11 mouse cellular contexts compared by ENCODE assay signal in genomic region chr8:71724389-71724788, GRCm38 (mm10). TPM values are rescaled to one million over a fixed set of nuclear protein-coding genes. Genes with fewer than 3 reads are reported as not detected.
DNase-seq lines count a peak whose midpoint lies in the region; ATAC-seq and TF ChIP-seq lines count a peak whose summit lies in the region.
"Had no signal": no experiment of that assay in that cellular context is flagged by ENCODE, and none has a peak within 500 bp of the region (broad histone marks: within the 10 kb centered on the region; RNA-seq: fewer than 3 reads in every experiment).

No protein-coding gene starts in this region.

- no peaks in the 10 kb centered on the region for H3K36me3 ChIP-seq in limb, embryonic 12.5 days
- H3K36me3 ChIP-seq in limb, embryonic 10.5 days = no peaks in the 10 kb centered on the region
- H3K36me3 ChIP-seq in forebrain, embryonic 10.5 days (replicated peaks) = no peaks in the 10 kb centered on the region
- H3K36me3 ChIP-seq in hindbrain, embryonic 16.5 days (ENCODE audit: control insufficient read depth, insufficient read depth, low read length) = no peaks in the 10 kb centered on the region
- H3K36me3 ChIP-seq in midbrain, embryonic 16.5 days (ENCODE audit: control insufficient read depth, insufficient read depth, low read length) = no peaks in the 10 kb centered on the region
- no peaks in the 10 kb centered on the region for H3K36me3 ChIP-seq in lung, postnatal 0 days (ENCODE audit: insufficient read depth, low read length)

- DNase-seq in limb, embryonic 10.5 days (ENCODE audit: low spot score) = no peak
- no peak for DNase-seq in forebrain, embryonic 10.5 days (ENCODE audit: extremely low spot score, low spot score)
- no peak for DNase-seq in thymus, postnatal 14 days
- DNase-seq in right cerebral cortex, postnatal 14 days = no peak
- no peak for DNase-seq in lung, postnatal 0 days (ENCODE audit: low spot score)
- DNase-seq: cerebellum, adult 8-10 months; kidney, adult 9 months; right cerebral cortex, postnatal 25 days had no signal

- no peak overlapping the region for H3K9ac ChIP-seq in limb, embryonic 12.5 days (replicated peaks)
- H3K9ac ChIP-seq in hindbrain, embryonic 16.5 days (ENCODE audit: low read depth, low read length) = no peak overlapping the region
- H3K9ac ChIP-seq in midbrain, embryonic 16.5 days (ENCODE audit: low read depth, low read length) = peak overlapping the region; percentile 99; the same call in 1 of the 2 replicates
- no peak overlapping the region for H3K9ac ChIP-seq in lung, postnatal 0 days (replicated peaks; ENCODE audit: low read depth)

- H3K4me2 ChIP-seq in limb, embryonic 12.5 days = 0 out of 2 replicates have a peak overlapping the region, but pooled peaks have one; percentile 83
- peak overlapping the region; percentile 63 for H3K4me2 ChIP-seq in hindbrain, embryonic 16.5 days (ENCODE audit: low read length)
- peak overlapping the region; percentile 67 for H3K4me2 ChIP-seq in midbrain, embryonic 16.5 days (ENCODE audit: low read length)
- no peak overlapping the region for H3K4me2 ChIP-seq in lung, postnatal 0 days (replicated peaks; ENCODE audit: low read depth, low read length)

- TF ChIP-seq EP300 in lung, postnatal 0 days (IDR thresholded peaks at IDR 0.05) = no peak

- no peak for TF ChIP-seq CTCF in lung, postnatal 0 days (IDR thresholded peaks at IDR 0.05)

- peaks cover 23% of the 10 kb centered on the region for H3K4me1 ChIP-seq in limb, embryonic 12.5 days (replicated peaks)
- peaks cover 40% of the 10 kb centered on the region for H3K4me1 ChIP-seq in limb, embryonic 10.5 days
- peaks cover 59% of the 10 kb centered on the region for H3K4me1 ChIP-seq in forebrain, embryonic 10.5 days
- peaks cover 40% of the 10 kb centered on the region for H3K4me1 ChIP-seq in hindbrain, embryonic 16.5 days (ENCODE audit: control insufficient read depth, insufficient read depth, low read depth, low read length)
- peaks cover 48% of the 10 kb centered on the region for H3K4me1 ChIP-seq in midbrain, embryonic 16.5 days (ENCODE audit: control insufficient read depth, insufficient read depth, low read length)
- H3K4me1 ChIP-seq in lung, postnatal 0 days (ENCODE audit: insufficient read depth, low read depth, low read length) = 0 out of 2 replicates have a peak, but pooled peaks cover 4% of the 10 kb centered on the region

- H3K27ac ChIP-seq in limb, embryonic 12.5 days = no peak overlapping the region
- H3K27ac ChIP-seq in limb, embryonic 10.5 days = no peak overlapping the region
- no peak overlapping the region for H3K27ac ChIP-seq in forebrain, embryonic 10.5 days
- H3K27ac ChIP-seq in hindbrain, embryonic 16.5 days (ENCODE audit: low read depth, low read length) = no peak overlapping the region
- no peak overlapping the region for H3K27ac ChIP-seq in midbrain, embryonic 16.5 days (ENCODE audit: low read length)
- no peak overlapping the region for H3K27ac ChIP-seq in lung, postnatal 0 days (ENCODE audit: low read length)

- H3K9me3 ChIP-seq in limb, embryonic 12.5 days = no peaks in the 10 kb centered on the region
- H3K9me3 ChIP-seq in limb, embryonic 10.5 days (replicated peaks) = no peaks in the 10 kb centered on the region
- no peaks in the 10 kb centered on the region for H3K9me3 ChIP-seq in forebrain, embryonic 10.5 days
- no peaks in the 10 kb centered on the region for H3K9me3 ChIP-seq in hindbrain, embryonic 16.5 days (ENCODE audit: control insufficient read depth, low read length)
- no peaks in the 10 kb centered on the region for H3K9me3 ChIP-seq in midbrain, embryonic 16.5 days (replicated peaks; ENCODE audit: control insufficient read depth, low read length, poor library complexity, severe bottlenecking)
- no peaks in the 10 kb centered on the region for H3K9me3 ChIP-seq in lung, postnatal 0 days (ENCODE audit: low read length)

- no peak for ATAC-seq in limb, embryonic 12.5 days (ENCODE audit: insufficient number of reproducible peaks, insufficient read depth, low FRiP score, low TSS enrichment, low read depth)
- ATAC-seq in hindbrain, embryonic 16.5 days = no peak
- ATAC-seq in midbrain, embryonic 16.5 days = no peak
- ATAC-seq in lung, postnatal 0 days = no peak

- WGBS in limb, embryonic 12.5 days = 61% methylated on average over 4 of the region's 4 CpGs
- 54% methylated on average over 4 of the region's 4 CpGs for WGBS in limb, embryonic 10.5 days
- WGBS in forebrain, embryonic 10.5 days = 80% methylated on average over 4 of the region's 4 CpGs
- 73% methylated on average over 4 of the region's 4 CpGs for WGBS in hindbrain, embryonic 16.5 days
- 73% methylated on average over 4 of the region's 4 CpGs for WGBS in midbrain, embryonic 16.5 days
- WGBS in lung, postnatal 0 days = 40% methylated on average over 4 of the region's 4 CpGs

- H3K4me3 ChIP-seq in limb, embryonic 12.5 days (replicated peaks) = no peak overlapping the region; the same call in 1 of the 2 replicates
- no peak overlapping the region for H3K4me3 ChIP-seq in limb, embryonic 10.5 days
- peak overlapping the region; percentile 86; the same call in 1 of the 2 replicates for H3K4me3 ChIP-seq in forebrain, embryonic 10.5 days
- peak overlapping the region; percentile 54 for H3K4me3 ChIP-seq in hindbrain, embryonic 16.5 days (ENCODE audit: low read length)
- H3K4me3 ChIP-seq in midbrain, embryonic 16.5 days (ENCODE audit: low read depth, low read length) = peak overlapping the region; percentile 88
- no peak overlapping the region for H3K4me3 ChIP-seq in lung, postnatal 0 days (ENCODE audit: low read depth, low read length)

- peaks cover 69% of the 10 kb centered on the region for H3K27me3 ChIP-seq in limb, embryonic 12.5 days
- peaks cover 89% of the 10 kb centered on the region for H3K27me3 ChIP-seq in limb, embryonic 10.5 days (ENCODE audit: low read depth, poor library complexity, severe bottlenecking)
- peaks cover 74% of the 10 kb centered on the region for H3K27me3 ChIP-seq in forebrain, embryonic 10.5 days (ENCODE audit: poor library complexity, severe bottlenecking)
- no peaks in the 10 kb centered on the region for H3K27me3 ChIP-seq in hindbrain, embryonic 16.5 days (replicated peaks; ENCODE audit: control insufficient read depth, insufficient read depth, low read length)
- H3K27me3 ChIP-seq in midbrain, embryonic 16.5 days (ENCODE audit: control insufficient read depth, insufficient read depth, low read depth, low read length) = no peaks in the 10 kb centered on the region
- no peaks in the 10 kb centered on the region for H3K27me3 ChIP-seq in lung, postnatal 0 days (replicated peaks; ENCODE audit: insufficient read depth, low read length)

RNA-seq across cellular contexts. Expression of gene Fcho1, which starts 1.1 kb away (rescaled TPM):
- polyA plus RNA-seq in limb, embryonic 12.5 days (2016; fragmentation: Nextera tagmentation; extraction: Ambion mirVana) = 5.5 and 6.0 TPM in 2 replicates
- 2.2 and 4.3 TPM in 2 replicates for polyA plus RNA-seq in limb, embryonic 10.5 days (2016; fragmentation: Nextera tagmentation; extraction: Ambion mirVana)
- 12.6 and 13.2 TPM in 2 replicates for polyA plus RNA-seq in forebrain, embryonic 10.5 days (2016; fragmentation: Nextera tagmentation; extraction: Ambion mirVana)
- 78.6 and 89.5 TPM in 2 replicates for polyA plus RNA-seq in hindbrain, embryonic 16.5 days (2015; fragmentation: Nextera tagmentation; extraction: Ambion mirVana)
- polyA plus RNA-seq in midbrain, embryonic 16.5 days (2015; fragmentation: Nextera tagmentation; extraction: Ambion mirVana) = 88.4 and 107 TPM in 2 replicates
- polyA plus RNA-seq in lung, postnatal 0 days (2015; fragmentation: Nextera tagmentation; extraction: Ambion mirVana) = 1.4 and 1.8 TPM in 2 replicates

RNA-seq across cellular contexts. Expression of gene B3gnt3, which starts 22.8 kb away (rescaled TPM):
- 0.70 and 1.1 TPM in 2 replicates for polyA plus RNA-seq in limb, embryonic 12.5 days (2016; fragmentation: Nextera tagmentation; extraction: Ambion mirVana)
- polyA plus RNA-seq in limb, embryonic 10.5 days (2016; fragmentation: Nextera tagmentation; extraction: Ambion mirVana) = 0.67 and 1.2 TPM in 2 replicates
- 0.41 and 0.69 TPM in 2 replicates for polyA plus RNA-seq in forebrain, embryonic 10.5 days (2016; fragmentation: Nextera tagmentation; extraction: Ambion mirVana)
- 0.44 and 0.62 TPM in 2 replicates for polyA plus RNA-seq in hindbrain, embryonic 16.5 days (2015; fragmentation: Nextera tagmentation; extraction: Ambion mirVana)
- 0.20 and 0.50 TPM in 2 replicates for polyA plus RNA-seq in midbrain, embryonic 16.5 days (2015; fragmentation: Nextera tagmentation; extraction: Ambion mirVana)
- polyA plus RNA-seq in lung, postnatal 0 days (2015; fragmentation: Nextera tagmentation; extraction: Ambion mirVana) = 11.7 and 12.1 TPM in 2 replicates

RNA-seq across cellular contexts. Expression of gene Insl3, which starts 35.4 kb away (rescaled TPM):
- polyA plus RNA-seq in limb, embryonic 12.5 days (2016; fragmentation: Nextera tagmentation; extraction: Ambion mirVana) = 0.54 and 0.64 TPM in 2 replicates
- 0.53 and 0.76 TPM in 2 replicates for polyA plus RNA-seq in limb, embryonic 10.5 days (2016; fragmentation: Nextera tagmentation; extraction: Ambion mirVana)
- polyA plus RNA-seq in forebrain, embryonic 10.5 days (2016; fragmentation: Nextera tagmentation; extraction: Ambion mirVana) = 0.26 TPM in 1 of 2 replicates, not detected in the other
- polyA plus RNA-seq in hindbrain, embryonic 16.5 days (2015; fragmentation: Nextera tagmentation; extraction: Ambion mirVana) = 1.2 and 1.5 TPM in 2 replicates
- polyA plus RNA-seq in midbrain, embryonic 16.5 days (2015; fragmentation: Nextera tagmentation; extraction: Ambion mirVana) = 1.4 TPM in 1 of 2 replicates, not detected in the other
- polyA plus RNA-seq in lung, postnatal 0 days (2015; fragmentation: Nextera tagmentation; extraction: Ambion mirVana) = 2.9 and 3.9 TPM in 2 replicates

RNA-seq across cellular contexts. Expression of gene Jak3, which starts 48.3 kb away (rescaled TPM):
- 3.8 and 4.4 TPM in 2 replicates for polyA plus RNA-seq in limb, embryonic 12.5 days (2016; fragmentation: Nextera tagmentation; extraction: Ambion mirVana)
- polyA plus RNA-seq in limb, embryonic 10.5 days (2016; fragmentation: Nextera tagmentation; extraction: Ambion mirVana) = 3.7 and 4.6 TPM in 2 replicates
- 2.5 and 3.0 TPM in 2 replicates for polyA plus RNA-seq in forebrain, embryonic 10.5 days (2016; fragmentation: Nextera tagmentation; extraction: Ambion mirVana)
- 7.3 and 8.1 TPM in 2 replicates for polyA plus RNA-seq in hindbrain, embryonic 16.5 days (2015; fragmentation: Nextera tagmentation; extraction: Ambion mirVana)
- polyA plus RNA-seq in midbrain, embryonic 16.5 days (2015; fragmentation: Nextera tagmentation; extraction: Ambion mirVana) = 4.7 and 5.4 TPM in 2 replicates
- polyA plus RNA-seq in lung, postnatal 0 days (2015; fragmentation: Nextera tagmentation; extraction: Ambion mirVana) = 7.7 and 10.0 TPM in 2 replicates

RNA-seq across cellular contexts. Expression of gene Unc13a, which starts 52.8 kb away (rescaled TPM):
- 0.60 and 0.86 TPM in 2 replicates for polyA plus RNA-seq in limb, embryonic 12.5 days (2016; fragmentation: Nextera tagmentation; extraction: Ambion mirVana)
- polyA plus RNA-seq in limb, embryonic 10.5 days (2016; fragmentation: Nextera tagmentation; extraction: Ambion mirVana) = 0.40 and 0.51 TPM in 2 replicates
- polyA plus RNA-seq in forebrain, embryonic 10.5 days (2016; fragmentation: Nextera tagmentation; extraction: Ambion mirVana) = 2.9 and 3.3 TPM in 2 replicates
- polyA plus RNA-seq in hindbrain, embryonic 16.5 days (2015; fragmentation: Nextera tagmentation; extraction: Ambion mirVana) = 22.4 and 23.1 TPM in 2 replicates
- polyA plus RNA-seq in midbrain, embryonic 16.5 days (2015; fragmentation: Nextera tagmentation; extraction: Ambion mirVana) = 23.5 and 29.0 TPM in 2 replicates
- polyA plus RNA-seq in lung, postnatal 0 days (2015; fragmentation: Nextera tagmentation; extraction: Ambion mirVana) = 0.35 and 0.46 TPM in 2 replicates

Comparison
In these comparisons a context has a peak if more than half of its experiments do, and no peak if none do; other contexts are left out.
1. H3K4me3 ChIP-seq: peak in forebrain, embryonic 10.5 days (single experiment), hindbrain, embryonic 16.5 days (single experiment) and midbrain, embryonic 16.5 days (single experiment); none in limb, embryonic 12.5 days (single experiment), limb, embryonic 10.5 days (single experiment) and lung, postnatal 0 days (single experiment).